Mouse (Mus musculus) bone marrow, adult 2 months (tissue): Measurements from ENCODE around the gene Dnah9. TPM values are rescaled to one million over a fixed set of nuclear protein-coding genes. Genes with fewer than 3 reads are reported as not detected.

Source experiments
- H3K27ac ChIP-seq: fragments of 200-500 bp; 2 replicates; pipeline ENCODE4 v1.5.1; 2012; ENCODE audit warnings: low read depth, mild to moderate bottlenecking, control low read depth, inconsistent platforms, low read length; ENCODE audit not compliant: control insufficient read depth, poor library complexity, insufficient read depth
- H3K4me1 ChIP-seq: fragments of 200-500 bp; 2 replicates; pipeline ENCODE4 v1.6.1; 2011; ENCODE audit warnings: low read length; ENCODE audit not compliant: control insufficient read depth, insufficient read depth
- H3K4me3 ChIP-seq: fragments of 200-500 bp; replicated peaks from 2 replicates; pipeline ENCODE3; 2011; ENCODE audit warnings: mild to moderate bottlenecking, low read depth, low read length, control low read depth; ENCODE audit not compliant: control insufficient read depth
- CTCF ChIP-seq: fragments of 200-500 bp; IDR thresholded peaks from 2 replicates; pipeline ENCODE4 v1.5.1; 2011; ENCODE audit warnings: low read length, control low read depth; ENCODE audit not compliant: control insufficient read depth, insufficient read depth
- POLR2A ChIP-seq: fragments of 200-500 bp; IDR thresholded peaks from 2 replicates; pipeline ENCODE4 v1.6.1; 2011; ENCODE audit warnings: low read depth, mild to moderate bottlenecking, control low read depth, low read length, borderline replicate concordance; ENCODE audit not compliant: control insufficient read depth
- WGBS: fragments of 180-500 bp; shearing (Covaris S2); methylation state at CpG from one replicate; pipeline ENCODE4 v1.1.7; 2018; 5-methylcytosine and 5-hydroxymethylcytosine counted together
- polyA plus RNA-seq: library from polyadenylated mRNA; stranded (reverse); fragments of >200 nt; gene quantifications from 2 replicates; pipeline ENCODE4 v1.2.4, GENCODE M21; 2011; ENCODE audit warnings: low replicate concordance; ENCODE audit not compliant: missing spikeins, insufficient read depth, insufficient read length

Dnah9 gene
- polyA plus RNA-seq, 1 experiment: not detected

GRCm38 (mm10) chr11:65820877-65821276 is 347.5 kb downstream of the Dnah9 start:
- peaks cover 1% of the 10 kb centered on the region; the same call in 1 of the 2 replicates for H3K4me1 ChIP-seq
- no peak overlapping the region for H3K4me3 ChIP-seq
- no peak overlapping the region for H3K27ac ChIP-seq
- 19% methylated on average over 7 of the region's 7 CpGs for WGBS
- TF ChIP-seq POLR2A (no peak), CTCF (peak; percentile 87)

DNA sequence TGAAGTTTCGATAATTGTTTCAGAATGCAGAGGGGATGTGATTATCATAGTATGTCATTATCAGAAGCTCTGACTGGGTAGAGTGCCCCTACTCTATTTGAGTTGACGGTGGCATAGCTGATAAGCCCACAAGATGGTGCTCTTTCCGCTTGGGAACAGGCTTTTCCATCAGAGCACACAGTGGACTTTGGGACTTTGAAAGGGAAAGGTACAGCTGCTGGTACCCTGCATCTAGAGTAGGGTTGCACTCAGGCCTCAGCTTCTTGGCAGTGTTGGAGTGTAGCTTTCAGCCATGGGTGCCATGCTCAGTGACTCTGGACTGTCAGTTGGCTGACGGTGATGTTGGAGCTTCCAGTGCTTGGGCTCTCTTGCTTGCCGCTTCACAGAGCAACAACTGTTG is 348.1 kb downstream of the Dnah9 start:
- H3K27ac ChIP-seq: no peak overlapping the region
- WGBS: 85% methylated on average over 5 of the region's 5 CpGs
- H3K4me1 ChIP-seq: peaks cover 1% of the 10 kb centered on the region; the same call in 1 of the 2 replicates
- H3K4me3 ChIP-seq: no peak overlapping the region
- TF ChIP-seq CTCF (no peak), POLR2A (no peak)

DNA sequence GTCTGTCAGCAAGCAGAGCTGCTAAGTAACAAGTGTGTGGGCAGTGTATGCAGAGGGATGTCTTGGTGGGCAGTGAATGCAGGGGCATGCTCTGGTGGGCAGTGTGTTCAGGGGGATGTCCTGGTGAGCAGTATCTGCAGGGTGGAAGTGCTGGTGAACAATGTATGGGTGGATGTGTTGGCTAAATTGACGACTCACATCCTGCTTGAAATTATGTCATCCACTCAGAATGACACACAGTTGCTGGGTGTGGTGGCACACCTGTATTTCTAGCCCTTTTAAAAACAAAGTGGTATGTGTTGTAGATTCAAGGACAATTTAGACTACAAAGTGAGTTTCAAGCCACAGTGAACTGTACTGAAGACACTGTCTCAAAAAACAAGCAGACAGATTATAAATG is 350.2 kb downstream of the Dnah9 start:
- TF ChIP-seq POLR2A: no peak
- TF ChIP-seq CTCF: no peak
- 59% methylated on average over 1 of the region's 1 CpGs for WGBS
- H3K4me3 ChIP-seq: no peak overlapping the region
- H3K4me1 ChIP-seq: peaks cover 1% of the 10 kb centered on the region; the same call in 1 of the 2 replicates
- H3K27ac ChIP-seq: no peak overlapping the region

DNA sequence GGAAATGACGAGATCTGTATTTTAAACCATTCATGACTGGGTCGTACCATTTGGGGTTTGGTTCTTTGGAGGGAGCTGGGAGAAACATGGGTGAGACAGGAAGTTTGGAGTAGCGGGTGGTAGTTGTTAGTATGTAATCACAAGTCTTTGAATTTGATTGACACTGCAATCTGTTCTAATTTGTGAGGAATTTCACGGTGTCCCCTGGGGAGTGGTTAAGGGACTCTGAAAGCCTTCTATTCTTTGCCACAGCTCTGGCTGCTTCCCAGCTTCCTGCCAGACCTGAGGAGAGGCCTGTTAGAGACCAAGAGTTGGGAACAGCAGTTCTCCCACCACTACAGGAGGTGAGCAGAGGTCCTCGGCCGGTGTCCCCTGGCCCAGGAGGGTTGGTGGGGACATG is 352.1 kb downstream of the Dnah9 start:
- H3K4me1 ChIP-seq: peaks cover 1% of the 10 kb centered on the region; the same call in 1 of the 2 replicates
- 76% methylated on average over 6 of the region's 6 CpGs for WGBS
- no peak overlapping the region for H3K4me3 ChIP-seq
- no peak overlapping the region for H3K27ac ChIP-seq
- no peak for TF ChIP-seq POLR2A
- no peak for TF ChIP-seq CTCF

DNA sequence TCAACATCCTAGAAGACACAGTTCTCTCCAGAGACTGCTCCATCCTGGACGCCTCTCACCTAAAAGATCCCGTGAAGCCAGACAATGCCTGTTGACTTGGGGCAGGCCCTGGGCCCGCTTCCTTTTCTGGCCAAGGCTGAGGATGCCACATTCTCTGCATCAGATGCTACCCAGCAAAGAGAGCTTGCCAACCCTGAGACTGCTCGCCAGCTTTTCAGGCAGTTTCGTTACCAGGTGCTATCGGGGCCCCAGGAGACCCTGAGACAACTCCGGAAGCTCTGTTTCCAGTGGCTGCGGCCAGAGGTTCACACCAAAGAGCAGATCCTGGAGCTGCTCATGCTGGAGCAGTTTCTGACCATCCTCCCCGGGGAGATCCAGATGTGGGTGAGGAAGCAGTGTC is 354.0 kb downstream of the Dnah9 start:
- no peak for TF ChIP-seq CTCF
- TF ChIP-seq POLR2A: no peak
- 91% methylated on average over 9 of the region's 9 CpGs for WGBS
- H3K4me3 ChIP-seq: no peak overlapping the region
- no peak overlapping the region for H3K27ac ChIP-seq
- peaks cover 1% of the 10 kb centered on the region; the same call in 1 of the 2 replicates for H3K4me1 ChIP-seq

DNA sequence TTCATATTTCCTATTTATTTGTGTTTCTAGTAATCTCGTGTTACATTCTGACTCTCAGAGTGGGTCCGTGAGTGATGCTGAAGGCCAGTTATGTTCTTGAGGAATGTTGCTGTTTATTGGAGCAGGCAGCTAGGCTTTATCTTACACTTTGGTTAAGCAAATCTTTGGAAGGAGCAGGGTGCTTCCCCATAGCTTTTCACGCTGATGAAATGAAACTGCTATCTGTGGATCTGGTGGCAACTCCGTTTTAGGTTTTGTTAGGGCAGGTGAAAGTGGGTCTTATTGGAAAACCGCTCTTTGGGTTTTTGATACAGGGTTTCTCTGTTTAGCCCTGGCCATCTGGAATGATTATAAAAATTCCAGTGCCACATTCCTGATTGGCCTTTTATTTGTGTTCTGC is 356.3 kb downstream of the Dnah9 start:
- no peak overlapping the region for H3K27ac ChIP-seq
- peaks cover 2% of the 10 kb centered on the region for H3K4me1 ChIP-seq
- H3K4me3 ChIP-seq: no peak overlapping the region
- 72% methylated on average over 5 of the region's 5 CpGs for WGBS
- TF ChIP-seq POLR2A (no peak), CTCF (no peak)

GRCm38 (mm10) chr11:65807601-65808000 is 360.8 kb downstream of the Dnah9 start:
- 38% methylated on average over 7 of the region's 7 CpGs for WGBS
- Histone ChIP-seq H3K27ac (peak overlapping the region; percentile 99), H3K4me1 (peaks cover 2% of the 10 kb centered on the region), H3K4me3 (peak overlapping the region; percentile 96)
- no peak for TF ChIP-seq POLR2A
- TF ChIP-seq CTCF: no peak

GRCm38 (mm10) chr11:65806909-65807504 is 361.3 kb downstream of the Dnah9 start, which contains the start of gene Zkscan6:
Gene Zkscan6 (plus strand): TSS chr11:65807175.
- WGBS: under 1% methylated on average over 58 of the region's 58 CpGs
- H3K27ac ChIP-seq: peak within 1 kb of the TSS; percentile 99
- peak within 1 kb of the TSS; percentile 96 for H3K4me3 ChIP-seq
- H3K4me1 ChIP-seq: peaks cover 2% of the 10 kb centered on the region
- TF ChIP-seq CTCF (no peak), POLR2A (peak; percentile 84; the same call in 1 of the 2 replicates)
